Mouse (Mus musculus) intestine, postnatal 0 days (tissue): ENCODE data around the gene Olfr398. TPM values are rescaled to one million over a fixed set of nuclear protein-coding genes. Genes with fewer than 3 reads are reported as not detected.

Experiments
- ATAC-seq: fragments of 200-750 bp; cut with Nextera tagmentation; 2 replicates; pipeline ENCODE4 v1.8.0; 2017; ENCODE audit warnings: mild to moderate bottlenecking, moderate TSS enrichment, moderate library complexity
- H3K27ac ChIP-seq: fragments of 300-500 bp; sonication (generic); 2 replicates; pipeline ENCODE4 v1.5.1; 2014; ENCODE audit warnings: mild to moderate bottlenecking, low read depth, low read length, moderate library complexity
- H3K27me3 ChIP-seq: fragments of 300-500 bp; sonication (generic); replicated peaks from 2 replicates; pipeline ENCODE4 v1.6.1; 2014; ENCODE audit warnings: low read length, mixed read lengths; ENCODE audit not compliant: control insufficient read depth, insufficient read depth
- H3K36me3 ChIP-seq: fragments of 300-500 bp; sonication (generic); 2 replicates; pipeline ENCODE4 v1.6.1; 2014; ENCODE audit warnings: mild to moderate bottlenecking, moderate library complexity; ENCODE audit not compliant: control insufficient read depth, insufficient read depth
- H3K4me1 ChIP-seq: fragments of 300-500 bp; sonication (generic); replicated peaks from 2 replicates; pipeline ENCODE4 v1.6.1; 2014; ENCODE audit warnings: antibody characterized with exemption, low read length, mixed read lengths; ENCODE audit not compliant: control insufficient read depth, insufficient read depth
- H3K4me2 ChIP-seq: fragments of 300-500 bp; sonication (generic); replicated peaks from 2 replicates; pipeline ENCODE4 v1.6.1; 2014; ENCODE audit warnings: low read depth, mild to moderate bottlenecking, moderate library complexity
- H3K4me3 ChIP-seq: fragments of 300-500 bp; sonication (generic); 2 replicates; pipeline ENCODE4 v1.5.1; 2014; ENCODE audit warnings: low read depth, low read length
- H3K9ac ChIP-seq: fragments of 300-500 bp; sonication (generic); 2 replicates; pipeline ENCODE4 v1.6.1; 2014; ENCODE audit warnings: mild to moderate bottlenecking, low read depth, low read length
- H3K9me3 ChIP-seq: fragments of 300-500 bp; sonication (generic); 2 replicates; pipeline ENCODE4 v1.6.1; 2016; ENCODE audit warnings: mixed run types; ENCODE audit not compliant: control insufficient read depth
- CTCF ChIP-seq: sonication (generic); IDR thresholded peaks from 2 replicates; pipeline ENCODE4 v1.5.1; 2016; ENCODE audit warnings: low read depth, mild to moderate bottlenecking, control low read depth, antibody characterized with exemption, moderate library complexity
- WGBS: fragments of 180-500 bp; shearing (Covaris S2); extraction: QIAGEN DNeasy Blood & Tissue Kit; methylation state at CpG from one replicate; pipeline ENCODE4 v1.1.7; 2014; 5-methylcytosine and 5-hydroxymethylcytosine counted together
- polyA plus RNA-seq: library from polyadenylated mRNA; unstranded; fragments of >200 nt; fragmentation: Nextera tagmentation; extraction: Ambion mirVana; gene quantifications from 2 replicates; pipeline ENCODE4 v1.2.1, GENCODE M21; 2015

Gene Olfr398
- polyA plus RNA-seq, result not detected in 2 replicates

- Histone ChIP-seq H3K4me2 (no peak within 1 kb of the TSS), H3K9ac (no peak within 1 kb of the TSS)
- no peak for ATAC-seq
Observed at GRCm38 (mm10) chr11:73990307-73990706, at the start of gene Olfr398. TSS of gene Olfr398 (minus strand) at chr11:73990407.

DNA sequence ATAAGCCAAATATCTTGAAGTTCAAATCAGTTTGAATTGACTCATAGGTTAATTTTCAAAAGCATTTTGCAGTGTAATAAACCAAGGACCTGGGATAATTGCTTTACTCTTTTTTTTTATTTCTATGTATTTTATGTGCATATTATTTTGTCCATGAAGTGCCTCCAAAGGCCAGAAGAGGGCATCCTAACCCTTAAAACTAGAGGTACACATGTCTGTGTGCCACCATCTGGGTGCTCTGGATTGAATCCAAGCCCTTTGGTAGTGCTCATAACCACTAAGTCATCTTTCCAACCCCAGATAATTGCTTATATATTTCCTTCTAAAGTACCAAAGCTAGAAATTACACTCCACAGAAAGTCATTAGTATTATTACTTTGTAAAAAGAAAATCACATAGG is 2.9 kb upstream of the Olfr398 start:
- Histone ChIP-seq H3K36me3 (no peaks in the 10 kb centered on the region), H3K9me3 (no peaks in the 10 kb centered on the region), H3K27me3 (no peaks in the 10 kb centered on the region), H3K4me3 (no peak overlapping the region), H3K9ac (no peak overlapping the region), H3K27ac (no peak overlapping the region), H3K4me2 (no peak overlapping the region), H3K4me1 (no peaks in the 10 kb centered on the region)
- no peak for ATAC-seq
- no peak for TF ChIP-seq CTCF

More at GRCm38 (mm10) chr11:73990307-73990706, at the start of gene Olfr398:
- Histone ChIP-seq H3K4me1 (no peaks in the 10 kb centered on the region), H3K4me3 (no peak within 1 kb of the TSS), H3K36me3 (no peaks in the 10 kb centered on the region), H3K27ac (no peak within 1 kb of the TSS), H3K9me3 (no peaks in the 10 kb centered on the region), H3K27me3 (no peaks in the 10 kb centered on the region)
- TF ChIP-seq CTCF, result no peak

DNA sequence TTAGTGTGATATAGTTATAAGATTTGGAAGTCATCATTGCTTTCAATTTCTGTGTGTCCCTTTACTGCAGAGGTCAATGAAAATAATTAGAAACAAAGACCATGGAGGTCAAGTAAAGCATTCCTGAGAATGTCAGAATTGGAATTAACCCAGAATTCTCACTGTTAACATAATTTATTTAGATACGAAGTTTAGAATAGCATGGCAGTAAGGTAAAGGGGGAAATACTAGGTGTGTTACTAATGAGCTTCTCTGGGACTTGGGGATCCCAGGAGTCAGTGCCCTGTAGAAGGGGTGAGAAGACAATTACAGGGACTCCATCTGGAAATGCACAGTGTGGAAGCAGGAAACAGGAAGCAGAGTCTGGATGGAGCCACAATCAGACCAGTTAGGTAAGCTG is 29.7 kb downstream of the Olfr398 start, which contains the start of gene Olfr397:
Olfr397 (plus strand) TSS at position 301 of the 400 bp plus-strand sequence.
- Histone ChIP-seq H3K27ac (no peak within 1 kb of the TSS), H3K27me3 (no peaks in the 10 kb centered on the region), H3K4me1 (no peaks in the 10 kb centered on the region), H3K4me3 (no peak within 1 kb of the TSS), H3K9me3 (no peaks in the 10 kb centered on the region), H3K36me3 (no peaks in the 10 kb centered on the region), H3K9ac (no peak within 1 kb of the TSS), H3K4me2 (no peak within 1 kb of the TSS)
- no peak for ATAC-seq
- TF ChIP-seq CTCF, result no peak
- WGBS, result 68% methylated on average over 1 of the region's 1 CpGs

DNA sequence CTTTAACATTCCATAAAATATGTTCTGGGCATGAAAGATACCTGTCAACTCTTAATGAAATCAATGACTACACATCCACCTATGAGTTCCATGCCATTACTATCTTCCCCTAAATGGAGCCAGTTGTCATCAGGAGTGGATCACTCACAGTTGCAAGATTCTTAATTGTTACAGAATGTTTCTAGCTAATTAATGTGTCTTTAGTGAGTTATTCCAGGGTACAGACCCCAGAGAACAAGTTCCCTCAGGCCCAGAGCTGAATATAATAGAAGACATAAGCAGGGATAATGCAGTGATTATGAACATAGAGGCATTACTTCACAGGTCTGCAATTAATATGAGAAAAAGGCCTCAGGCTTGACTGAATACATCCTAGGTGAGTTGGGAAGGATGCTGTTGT is 53.8 kb downstream of the Olfr398 start, which contains the start of gene Olfr23:
Olfr23 (plus strand) TSS at position 301 of the 400 bp plus-strand sequence.
- Histone ChIP-seq H3K4me3 (no peak within 1 kb of the TSS), H3K4me1 (no peaks in the 10 kb centered on the region), H3K36me3 (no peaks in the 10 kb centered on the region), H3K9me3 (no peaks in the 10 kb centered on the region), H3K4me2 (no peak within 1 kb of the TSS), H3K27me3 (no peaks in the 10 kb centered on the region), H3K27ac (no peak within 1 kb of the TSS), H3K9ac (no peak within 1 kb of the TSS)
- TF ChIP-seq CTCF, result no peak
- ATAC-seq, result no peak

Other genes starting within 250 kb of the Olfr398 start
- gene Olfr389, start 209.7 kb downstream of the Olfr398 start, polyA plus RNA-seq, result not detected in 2 replicates
- not detected in 2 replicates for gene Olfr390, start 207.4 kb downstream of the Olfr398 start, polyA plus RNA-seq
- not detected in 2 replicates for gene Olfr391-ps, start 187.4 kb downstream of the Olfr398 start, polyA plus RNA-seq
- not detected in 2 replicates for gene Olfr392, start 173.4 kb downstream of the Olfr398 start, polyA plus RNA-seq
- gene Olfr393, start 139.0 kb downstream of the Olfr398 start, polyA plus RNA-seq, result not detected in 2 replicates
- not detected in 2 replicates for gene Olfr394, start 99.6 kb downstream of the Olfr398 start, polyA plus RNA-seq
- gene Olfr395, start 81.1 kb downstream of the Olfr398 start, polyA plus RNA-seq, result not detected in 2 replicates
- gene Olfr23, start 53.7 kb downstream of the Olfr398 start, polyA plus RNA-seq, result not detected in 2 replicates
- gene Olfr397, start 29.6 kb downstream of the Olfr398 start, polyA plus RNA-seq, result not detected in 2 replicates
- not detected in 2 replicates for gene Olfr139, start 66.1 kb upstream of the Olfr398 start, polyA plus RNA-seq
- gene Olfr399, start 66.2 kb upstream of the Olfr398 start, polyA plus RNA-seq, result not detected in 2 replicates
- gene Zfp616, start 79.5 kb upstream of the Olfr398 start, polyA plus RNA-seq, result not detected in 2 replicates
- gene Olfr401, start 123.3 kb upstream of the Olfr398 start, polyA plus RNA-seq, result not detected in 2 replicates
- gene Olfr402, start 163.1 kb upstream of the Olfr398 start, polyA plus RNA-seq, result not detected in 2 replicates
- not detected in 2 replicates for gene Olfr403, start 195.8 kb upstream of the Olfr398 start, polyA plus RNA-seq
- gene Olfr43, start 221.0 kb upstream of the Olfr398 start, polyA plus RNA-seq, result not detected in 2 replicates